Mouse (Mus musculus): ENCODE data around the gene Sox5. TPM values are rescaled to one million over a fixed set of nuclear protein-coding genes. Genes with fewer than 3 reads are reported as not detected.

Sox5 gene
- total RNA-seq, 2 experiments from 2014 or later = 0.10 TPM; not detected in 1

DNA sequence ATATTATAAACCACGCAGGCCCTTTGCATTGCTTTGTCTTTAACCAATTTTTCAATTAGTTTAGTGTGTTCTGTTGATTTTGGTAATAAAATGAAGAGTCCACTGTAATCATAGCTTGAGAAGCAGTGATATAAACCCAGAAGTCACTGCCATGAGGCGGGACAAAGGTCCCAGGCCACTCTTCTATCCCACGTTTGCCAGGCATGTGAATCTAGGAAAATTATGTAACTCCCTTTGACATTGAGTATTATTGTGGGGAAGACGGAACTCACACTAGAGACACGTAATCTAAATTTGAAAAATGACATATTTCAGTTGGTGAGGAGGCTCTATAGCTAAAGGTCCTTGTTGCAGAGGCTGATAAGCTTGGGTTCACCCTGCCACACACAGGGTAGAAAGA lies 711.3 kb downstream of the Sox5 start:
- no peak for ATAC-seq (replicated peaks; ENCODE audit: poor library complexity)

- no peak for ATAC-seq (replicated peaks; ENCODE audit: poor library complexity)
These were observed 714.3 kb downstream of the Sox5 start for GRCm38 (mm10) chr6:144067491-144067890.

DNA sequence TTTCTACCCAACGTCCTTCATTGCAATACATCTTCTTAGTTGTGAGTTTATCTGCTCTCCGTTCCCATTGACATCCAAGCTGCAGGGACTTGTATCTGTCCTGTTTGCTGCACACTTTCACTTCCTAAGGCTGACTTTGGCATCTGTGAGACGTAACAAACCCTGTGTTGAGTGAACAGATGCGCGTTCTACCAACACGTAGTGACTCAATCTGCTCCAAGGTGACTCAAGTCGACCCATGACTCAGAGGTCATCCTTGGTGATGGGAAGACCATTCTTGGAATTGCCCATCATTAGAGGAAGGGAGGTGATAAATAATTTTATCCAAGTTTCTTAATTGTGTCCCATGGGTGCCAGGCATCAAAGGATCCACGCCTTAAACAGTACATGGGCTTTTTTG lies 719.3 kb downstream of the Sox5 start:
- no peak for ATAC-seq (replicated peaks; ENCODE audit: poor library complexity)

GRCm38 (mm10) chr6:144061814-144062213 lies 720.0 kb downstream of the Sox5 start:
- no peak for ATAC-seq (replicated peaks; ENCODE audit: poor library complexity)

DNA sequence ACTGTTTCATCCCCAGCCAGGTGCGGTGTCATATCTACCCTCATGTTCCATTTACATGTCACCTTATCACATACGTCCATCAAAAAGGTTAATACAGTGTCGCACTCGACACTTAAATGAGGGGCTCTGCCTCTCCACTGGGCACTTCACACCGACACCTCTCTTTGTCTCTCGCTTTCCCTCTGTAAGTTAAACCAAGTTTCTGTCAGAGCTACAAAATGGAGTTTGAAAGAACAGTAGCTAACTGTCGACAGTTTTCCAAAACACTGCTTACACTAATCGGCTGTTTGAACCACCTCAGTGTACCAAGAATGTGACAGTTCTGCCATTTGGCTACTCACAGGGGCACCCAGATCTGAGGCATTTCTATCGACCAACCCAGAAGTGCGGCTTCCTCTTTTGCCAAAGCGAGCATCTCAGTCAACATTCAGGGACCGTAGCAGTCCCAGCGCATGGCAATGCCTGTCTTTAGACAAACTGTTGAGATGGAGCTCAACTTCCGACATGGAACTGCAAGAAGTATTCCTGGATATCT lies 724.6 kb downstream of the Sox5 start:
- no peak for ATAC-seq (replicated peaks; ENCODE audit: poor library complexity)

- ATAC-seq (replicated peaks; ENCODE audit: poor library complexity) = no peak
These were observed 725.3 kb downstream of the Sox5 start for GRCm38 (mm10) chr6:144056252-144057097.

- no peak for ATAC-seq (replicated peaks; ENCODE audit: poor library complexity)
These were observed 729.3 kb downstream of the Sox5 start for GRCm38 (mm10) chr6:144052487-144052886.

- no peak for ATAC-seq (replicated peaks; ENCODE audit: poor library complexity)
These were observed 730.5 kb downstream of the Sox5 start for GRCm38 (mm10) chr6:144051316-144051715.

DNA sequence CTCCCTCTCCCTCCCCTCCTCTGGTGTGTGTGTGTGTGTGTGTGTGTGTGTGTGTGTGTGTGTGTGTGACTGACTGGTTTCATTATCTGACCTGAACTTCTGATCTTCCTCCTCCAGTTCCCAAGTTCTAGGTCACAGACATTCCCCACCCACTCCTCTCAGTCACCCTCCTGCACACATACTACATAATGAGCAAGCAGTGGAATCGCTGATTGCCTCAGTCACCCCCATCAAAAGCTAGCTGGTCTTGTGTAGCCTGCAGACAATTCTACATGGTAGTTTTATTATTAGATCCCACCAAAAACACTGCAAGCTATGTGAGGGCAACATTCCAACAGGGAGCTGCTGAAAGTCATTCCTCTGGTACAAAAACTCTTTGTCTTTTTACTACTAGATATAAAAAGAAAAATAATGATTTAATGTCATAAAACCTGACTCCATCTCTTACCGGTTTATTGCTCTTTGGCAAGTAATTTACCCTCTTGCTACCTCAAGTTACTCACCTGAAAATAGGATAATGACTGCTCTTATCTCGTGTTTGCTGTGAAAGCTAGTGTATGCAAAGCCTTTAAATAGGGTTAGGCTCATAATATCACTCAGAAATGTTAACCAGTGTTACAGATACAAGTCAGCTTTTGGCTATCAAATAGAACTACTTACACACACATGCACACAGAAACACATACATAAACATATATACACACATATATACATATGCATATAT lies 733.4 kb downstream of the Sox5 start:
- ATAC-seq (replicated peaks; ENCODE audit: poor library complexity) = no peak

DNA sequence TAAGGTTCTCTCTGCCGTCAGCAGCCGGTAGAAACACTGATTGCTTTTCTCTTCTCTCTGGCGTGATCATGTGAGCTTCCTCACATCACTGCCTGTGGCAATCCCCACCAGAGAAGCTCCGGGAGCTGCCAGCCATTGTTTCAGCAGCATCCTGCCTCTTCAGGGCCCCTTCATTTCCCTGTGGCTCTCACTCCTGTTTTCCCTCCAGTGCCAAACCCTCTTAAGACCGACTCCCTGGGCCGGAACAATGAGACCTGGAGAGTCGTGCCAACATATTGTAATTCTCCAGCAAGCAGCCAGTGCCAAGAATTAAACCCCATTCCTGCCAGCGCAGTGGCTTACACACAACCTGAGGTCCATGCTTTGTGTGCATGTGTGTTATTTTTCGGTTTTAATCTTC lies 736.3 kb downstream of the Sox5 start:
- ATAC-seq (replicated peaks; ENCODE audit: poor library complexity) = no peak

- no peak for ATAC-seq (replicated peaks; ENCODE audit: poor library complexity)
These were observed 737.4 kb downstream of the Sox5 start for GRCm38 (mm10) chr6:144044381-144044780.

DNA sequence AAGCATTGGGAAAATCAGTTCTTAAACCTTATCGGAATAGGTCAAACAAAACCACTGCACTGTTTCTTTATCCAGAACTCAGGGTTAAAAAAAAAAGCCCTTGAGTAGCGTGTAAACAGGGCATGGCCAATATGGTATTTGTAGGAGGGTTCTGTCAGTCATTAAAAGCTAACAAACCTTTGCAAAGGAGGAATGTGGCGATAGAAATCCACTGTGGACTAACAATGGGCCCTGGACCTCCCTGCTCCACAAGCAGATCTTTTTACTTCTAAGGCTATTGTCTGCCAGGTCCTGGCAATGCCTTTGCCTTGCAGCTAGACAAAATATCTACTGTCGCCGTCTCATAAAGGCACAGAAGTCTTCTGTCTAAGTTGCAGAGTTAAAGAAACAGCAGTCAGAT lies 738.8 kb downstream of the Sox5 start:
- ATAC-seq (replicated peaks; ENCODE audit: poor library complexity) = no peak

GRCm38 (mm10) chr6:144041941-144042340 lies 739.8 kb downstream of the Sox5 start:
- ATAC-seq (replicated peaks; ENCODE audit: poor library complexity) = no peak

DNA sequence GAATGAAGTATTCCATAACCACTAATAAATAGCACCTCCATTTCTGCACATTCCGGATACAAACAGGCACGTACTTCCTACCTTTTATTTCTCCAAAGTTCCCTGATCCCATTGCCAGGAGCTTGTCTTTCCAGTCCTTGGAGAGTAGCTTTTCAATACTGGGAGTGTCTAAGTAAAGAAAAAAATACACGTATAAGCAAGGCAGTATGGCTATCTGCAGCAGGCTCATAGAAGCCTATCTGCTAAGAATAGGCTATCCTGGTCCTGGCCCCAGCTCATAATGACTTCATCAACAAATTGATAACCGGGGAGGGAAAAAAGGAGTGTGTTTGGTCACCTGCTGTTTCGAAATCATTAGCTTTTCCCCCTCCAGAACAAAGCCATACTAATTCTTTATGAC lies 740.6 kb downstream of the Sox5 start:
- no peak for ATAC-seq (replicated peaks; ENCODE audit: poor library complexity)

DNA sequence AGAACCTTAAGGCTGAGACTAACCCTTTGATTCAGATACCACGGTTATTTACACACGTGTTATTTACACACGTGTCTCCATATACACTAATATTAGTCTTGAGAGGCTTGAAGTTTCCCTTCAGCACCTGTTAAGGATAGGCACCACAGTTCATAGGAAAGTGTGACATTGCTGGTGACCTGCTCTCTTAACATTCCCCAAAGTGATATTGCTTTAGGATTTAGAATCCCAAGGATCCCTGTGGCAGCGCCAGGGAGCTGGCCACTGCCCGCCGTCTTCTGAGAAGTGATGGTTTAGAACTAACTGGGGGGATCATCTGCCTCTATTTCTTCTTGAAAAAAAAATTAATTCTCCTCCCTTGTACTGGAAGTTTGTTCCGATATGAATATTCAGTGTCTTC lies 741.4 kb downstream of the Sox5 start:
- no peak for ATAC-seq (replicated peaks; ENCODE audit: poor library complexity)

DNA sequence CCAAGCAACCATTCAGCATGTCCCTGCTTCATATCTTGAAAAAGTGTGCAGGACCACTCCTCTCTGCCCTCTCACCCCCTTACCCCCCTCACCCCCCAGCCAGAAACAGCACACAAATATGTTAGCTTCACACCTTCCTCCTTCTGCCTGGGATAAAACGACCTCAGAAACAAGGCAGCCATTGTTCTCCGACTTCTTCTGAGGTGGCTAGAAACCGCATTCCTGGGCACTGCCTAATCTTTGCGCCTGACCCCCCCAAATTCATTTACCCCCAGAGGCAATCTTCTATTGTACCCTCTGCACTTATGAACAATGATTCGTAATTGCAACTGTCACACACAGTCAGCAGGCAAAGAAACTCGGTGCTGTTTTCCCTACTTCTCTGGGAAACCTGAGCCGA lies 742.6 kb downstream of the Sox5 start:
- ATAC-seq (replicated peaks; ENCODE audit: poor library complexity) = no peak

DNA sequence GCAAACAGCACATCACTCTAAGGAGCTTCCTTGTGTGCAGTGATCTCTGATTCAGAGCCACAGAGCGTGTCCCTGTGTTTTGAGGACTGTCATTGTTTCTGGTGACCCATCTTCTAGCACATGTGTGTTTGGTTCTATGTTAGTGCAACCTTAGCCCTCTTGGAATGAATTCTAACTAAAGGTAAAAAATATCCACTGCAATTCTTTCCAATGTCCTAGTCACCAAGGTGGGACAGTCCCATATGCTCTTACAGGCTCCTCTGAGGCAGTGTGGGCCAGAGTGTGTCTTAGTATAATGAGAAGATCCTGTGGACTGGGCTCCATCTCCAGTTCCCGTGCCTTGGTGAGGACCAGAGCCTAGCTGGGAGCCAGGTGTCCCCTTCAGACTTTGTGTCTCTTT lies 748.6 kb downstream of the Sox5 start:
- ATAC-seq (replicated peaks; ENCODE audit: poor library complexity) = no peak

- ATAC-seq (replicated peaks; ENCODE audit: poor library complexity) = no peak
These were observed 764.8 kb downstream of the Sox5 start for GRCm38 (mm10) chr6:144016929-144017328.

- ATAC-seq (replicated peaks; ENCODE audit: poor library complexity) = peak; percentile 71
These were observed 769.8 kb downstream of the Sox5 start for GRCm38 (mm10) chr6:144011880-144012524.

GRCm38 (mm10) chr6:144010995-144011394 lies 770.8 kb downstream of the Sox5 start:
- ATAC-seq (replicated peaks; ENCODE audit: poor library complexity) = peak; percentile 86

GRCm38 (mm10) chr6:144010285-144010684 lies 771.5 kb downstream of the Sox5 start:
- ATAC-seq (replicated peaks; ENCODE audit: poor library complexity) = no peak

DNA sequence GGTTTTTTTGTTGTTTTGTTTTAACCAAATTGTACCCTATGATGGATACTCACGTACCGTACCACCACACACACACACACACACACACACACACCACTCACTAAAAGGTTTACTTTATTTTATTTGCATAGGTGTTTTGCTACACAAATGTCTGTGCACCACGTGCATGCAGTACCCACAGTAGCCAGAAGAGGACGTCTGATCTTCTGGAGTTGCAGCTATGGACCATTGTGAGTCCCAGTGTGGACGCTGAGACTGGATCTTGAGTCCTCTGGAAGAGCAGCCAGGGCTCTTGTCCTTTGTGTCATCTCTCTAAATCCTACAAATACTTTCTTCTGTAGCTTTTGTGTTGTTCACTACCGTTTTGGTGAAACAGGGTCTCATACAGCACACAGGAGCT lies 776.6 kb downstream of the Sox5 start:
- no peak for ATAC-seq (replicated peaks; ENCODE audit: poor library complexity)
